Mouse (Mus musculus) bone marrow, adult 2 months (tissue): Measurements from ENCODE around the gene Tm6sf1.

Experiments
- CTCF ChIP-seq: fragments of 200-500 bp; IDR thresholded peaks from 2 replicates; pipeline ENCODE4 v1.5.1; 2011; ENCODE audit warnings: low read length, control low read depth; ENCODE audit not compliant: control insufficient read depth, insufficient read depth
- POLR2A ChIP-seq: fragments of 200-500 bp; IDR thresholded peaks from 2 replicates; pipeline ENCODE4 v1.6.1; 2011; ENCODE audit warnings: low read depth, mild to moderate bottlenecking, control low read depth, low read length, borderline replicate concordance; ENCODE audit not compliant: control insufficient read depth

GRCm38 (mm10) chr7:81855694-81856093 lies 3.1 kb upstream of the Tm6sf1 start, which contains the start of gene Gm10160:
- TF ChIP-seq CTCF = no peak
- no peak for TF ChIP-seq POLR2A
